Mouse (Mus musculus): ENCODE results near the gene Lce3a.

Gene Lce3a

GRCm38 (mm10) chr3:92926130-92926529 lies at the start of gene Lce3a:
Gene Lce3a (minus strand): TSS chr3:92926230.
- no peak for DNase-seq (ENCODE audit: low read depth)

- no peak for DNase-seq (ENCODE audit: low read depth)
Measured at GRCm38 (mm10) chr3:92966761-92967160, 40.7 kb upstream of the Lce3a start, which contains the start of gene Lce3e. Gene Lce3e (plus strand): TSS chr3:92967061.

DNA sequence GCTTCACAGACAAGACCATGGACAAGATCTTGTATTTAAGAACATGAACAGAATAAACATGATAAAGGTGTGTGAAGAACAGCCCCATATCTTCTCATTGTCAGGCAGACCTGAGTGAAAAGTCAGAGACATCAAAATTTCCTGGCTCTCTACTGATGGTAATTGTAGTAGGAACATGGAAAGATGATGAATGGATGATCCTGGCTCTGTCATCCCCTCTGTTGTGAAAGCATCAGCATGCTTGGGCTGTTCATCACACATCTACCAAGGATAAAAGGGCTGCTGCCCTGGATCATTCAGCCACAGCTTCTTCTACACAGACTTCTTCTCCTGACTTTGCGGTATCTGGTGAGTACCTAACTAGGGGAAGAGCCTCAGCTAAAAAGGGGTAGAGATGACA lies 31.1 kb upstream of the Lce3a start, which contains the start of gene Lce3d:
Lce3d (plus strand) TSS at position 301 of the 400 bp plus-strand sequence.
- DNase-seq (ENCODE audit: low read depth): no peak

GRCm38 (mm10) chr3:92944186-92944585 lies 18.2 kb upstream of the Lce3a start, which contains the start of gene Lce3c:
Gene Lce3c (plus strand): TSS chr3:92944486.
- no peak for DNase-seq (ENCODE audit: low read depth)

DNA sequence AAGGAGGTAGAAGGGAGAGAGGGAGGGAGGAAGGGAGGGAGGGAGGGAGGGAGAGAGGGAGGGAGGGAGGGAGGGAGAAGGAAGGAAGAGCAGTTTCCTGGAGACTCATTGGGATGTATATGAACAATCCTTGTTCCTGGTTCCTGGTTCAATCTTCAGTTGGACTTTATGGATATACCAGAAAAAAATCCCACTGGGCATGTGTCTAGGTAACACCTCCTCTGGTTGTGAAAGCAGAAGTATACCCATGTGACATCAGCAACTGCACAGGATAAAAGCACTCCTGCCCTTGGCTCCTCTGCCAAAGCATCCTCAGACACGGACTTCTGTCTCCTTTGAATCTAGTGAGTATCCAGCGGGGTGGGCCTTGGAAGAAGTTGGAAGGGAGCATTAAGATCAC lies 6.6 kb upstream of the Lce3a start, which contains the start of gene Lce3b:
Lce3b (plus strand) TSS at position 301 of the 400 bp plus-strand sequence.
- no peak for DNase-seq (ENCODE audit: low read depth)

- DNase-seq (ENCODE audit: low read depth): peak; percentile 29
Measured at GRCm38 (mm10) chr3:92920364-92920763, 5.7 kb downstream of the Lce3a start.

DNA sequence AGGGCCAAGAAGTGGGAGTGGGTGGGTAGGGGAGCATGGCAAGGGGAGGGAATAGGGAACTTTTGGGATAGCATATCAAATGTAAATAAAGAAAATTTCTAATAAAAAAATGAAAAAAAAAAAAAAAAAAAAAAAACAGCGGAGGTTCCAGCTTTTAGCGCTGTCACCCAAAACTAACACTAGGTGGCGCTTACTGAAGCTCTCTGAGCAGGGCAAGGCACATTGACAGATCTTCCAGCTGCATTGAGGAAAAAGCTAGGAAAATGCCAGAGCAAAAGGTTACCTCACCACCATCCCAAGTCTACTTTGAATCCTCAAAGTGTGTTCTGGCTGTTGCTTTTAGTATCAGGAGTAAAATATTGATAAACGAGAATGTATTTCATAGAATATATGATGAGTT lies 18.5 kb downstream of the Lce3a start:
- DNase-seq (ENCODE audit: low read depth): peak; percentile 59

- no peak for DNase-seq (ENCODE audit: low read depth)
Measured at GRCm38 (mm10) chr3:92905182-92905581, 20.8 kb downstream of the Lce3a start.

GRCm38 (mm10) chr3:92903640-92904039 lies 22.4 kb downstream of the Lce3a start:
- peak; percentile 28 for DNase-seq (ENCODE audit: low read depth)

- DNase-seq (ENCODE audit: low read depth): peak; percentile 53
Measured at GRCm38 (mm10) chr3:92902992-92903391, 23.0 kb downstream of the Lce3a start.

DNA sequence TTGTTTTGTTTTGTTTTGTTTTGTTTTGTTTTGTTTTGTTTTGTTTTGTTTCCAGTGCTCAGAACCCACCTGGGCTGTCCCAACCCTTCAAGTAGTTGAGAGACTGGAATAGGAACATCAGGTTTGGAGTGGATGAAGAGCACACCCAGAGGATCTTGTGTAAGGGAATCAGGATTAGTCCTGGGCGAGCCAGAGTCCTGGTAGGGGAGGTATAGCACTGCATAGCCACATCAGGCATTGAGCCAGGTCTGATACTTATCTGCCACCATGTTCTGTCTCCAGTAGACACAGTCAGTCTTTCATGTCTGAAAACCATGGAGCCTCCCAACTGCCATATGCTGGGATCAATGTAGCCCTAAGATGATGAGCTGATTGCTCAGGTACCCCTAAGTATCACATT lies 31.5 kb downstream of the Lce3a start:
- DNase-seq (ENCODE audit: low read depth): no peak

- DNase-seq (ENCODE audit: low read depth): no peak
Measured at GRCm38 (mm10) chr3:92894063-92894462, 32.0 kb downstream of the Lce3a start.
